Mouse (Mus musculus) hindbrain, postnatal 0 days (tissue): ENCODE measurements at regions not wholly inside any gene's neighbourhood (a gene's known extent, or its start where the extent isn't known, plus 50 kb on each side); places are given as distances from the start of the nearest gene placed in this dataset.
"Not testable (repeated sequence)": the region's sequence is repeated elsewhere in the genome, so short reads cannot be mapped to it uniquely, and the experiment has no call there.

Experiments
- ATAC-seq: fragments of 200-750 bp; cut with Nextera tagmentation; 2 replicates; pipeline ENCODE4 v1.8.0; 2017; ENCODE audit warnings: mild to moderate bottlenecking, moderate TSS enrichment, moderate library complexity
- DNase-seq: peaks from one replicate; pipeline ENCODE4 v3.0.0-alpha.2; 2015; ENCODE audit warnings: low spot score
- H3K27ac ChIP-seq: fragments of 300-500 bp; sonication (generic); 2 replicates; pipeline ENCODE4 v1.5.1; 2014; ENCODE audit warnings: mild to moderate bottlenecking
- H3K27me3 ChIP-seq: fragments of 300-500 bp; sonication (generic); 2 replicates; pipeline ENCODE4 v1.6.1; 2014; ENCODE audit warnings: low read length, mixed read lengths; ENCODE audit not compliant: insufficient read depth
- H3K36me3 ChIP-seq: fragments of 300-500 bp; sonication (generic); 2 replicates; pipeline ENCODE4 v1.6.1; 2014; ENCODE audit warnings: low read length, mixed read lengths; ENCODE audit not compliant: insufficient read depth
- H3K4me1 ChIP-seq: fragments of 300-500 bp; sonication (generic); 2 replicates; pipeline ENCODE4 v1.6.1; 2014; ENCODE audit warnings: antibody characterized with exemption, low read length, mixed read lengths; ENCODE audit not compliant: insufficient read depth
- H3K4me2 ChIP-seq: fragments of 300-500 bp; sonication (generic); 2 replicates; pipeline ENCODE4 v1.6.1; 2014; ENCODE audit warnings: low read depth, mild to moderate bottlenecking, low read length, moderate library complexity, mixed read lengths
- H3K4me3 ChIP-seq: fragments of 300-500 bp; sonication (generic); 2 replicates; pipeline ENCODE4 v1.5.1; 2014; ENCODE audit warnings: low read length
- H3K9ac ChIP-seq: fragments of 300-500 bp; sonication (generic); replicated peaks from 2 replicates; pipeline ENCODE4 v1.6.1; 2014; ENCODE audit warnings: mild to moderate bottlenecking, low read length, moderate library complexity, mixed read lengths
- H3K9me3 ChIP-seq: fragments of 300-500 bp; sonication (generic); 2 replicates; pipeline ENCODE4 v1.6.1; 2016; ENCODE audit warnings: low read length, mixed read lengths
- CTCF ChIP-seq: IDR thresholded peaks from 2 replicates; pipeline ENCODE4 v1.5.1; 2016; ENCODE audit warnings: antibody characterized with exemption, control low read depth, low read depth
- WGBS: fragments of 180-500 bp; shearing (Covaris S2); extraction: QIAGEN DNeasy Blood & Tissue Kit; methylation state at CpG from one replicate; pipeline ENCODE4 v1.1.7; 2014; 5-methylcytosine and 5-hydroxymethylcytosine counted together

DNA sequence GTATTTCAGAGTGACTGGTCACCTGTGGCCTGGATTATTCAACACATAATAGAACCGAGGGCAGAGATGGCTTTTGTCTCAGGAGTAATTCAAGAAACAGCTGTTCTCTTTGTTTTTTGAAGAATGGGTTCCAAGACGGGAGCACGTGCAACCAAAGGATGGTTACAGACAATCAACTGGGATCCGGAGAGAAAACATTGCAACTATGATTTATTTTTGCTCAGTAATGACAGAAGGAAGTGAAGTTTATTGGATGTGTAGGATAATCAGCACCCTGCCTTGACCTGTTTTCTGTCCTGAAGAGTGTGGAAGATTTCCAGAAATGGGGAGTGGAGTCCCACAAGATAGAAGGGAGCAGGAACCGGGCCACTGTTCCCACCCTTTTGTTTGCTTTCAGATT lies 70.8 kb downstream of the Dusp6 start:
- no peak overlapping the region for H3K4me3 ChIP-seq
- no peak for ATAC-seq
- no peak overlapping the region for H3K9ac ChIP-seq
- no peaks in the 10 kb centered on the region for H3K9me3 ChIP-seq
- H3K4me2 ChIP-seq: no peak overlapping the region
- DNase-seq: no peak
- no peak overlapping the region for H3K27ac ChIP-seq
- H3K27me3 ChIP-seq: no peaks in the 10 kb centered on the region
- TF ChIP-seq CTCF: no peak
- H3K36me3 ChIP-seq: no peaks in the 10 kb centered on the region
- H3K4me1 ChIP-seq: no peaks in the 10 kb centered on the region; the same call in 1 of the 2 replicates
- WGBS: 40% methylated on average over 5 of the region's 5 CpGs

- WGBS: 73% methylated on average over 4 of the region's 4 CpGs
- H3K27me3 ChIP-seq: no peaks in the 10 kb centered on the region
- no peaks in the 10 kb centered on the region for H3K9me3 ChIP-seq
- no peak overlapping the region for H3K4me3 ChIP-seq
- no peak for ATAC-seq
- no peak overlapping the region for H3K27ac ChIP-seq
- TF ChIP-seq CTCF: no peak
- no peak overlapping the region for H3K9ac ChIP-seq
- no peaks in the 10 kb centered on the region for H3K36me3 ChIP-seq
- DNase-seq: no peak
- H3K4me1 ChIP-seq: no peaks in the 10 kb centered on the region
- H3K4me2 ChIP-seq: no peak overlapping the region
These were observed 73.1 kb downstream of the Dusp6 start for GRCm38 (mm10) chr10:99336091-99336490.

GRCm38 (mm10) chr10:99338790-99339189 lies 75.8 kb downstream of the Dusp6 start:
- H3K27ac ChIP-seq, H3K4me2 ChIP-seq, H3K9ac ChIP-seq, H3K27me3 ChIP-seq, H3K4me1 ChIP-seq, H3K9me3 ChIP-seq, H3K36me3 ChIP-seq, DNase-seq, H3K4me3 ChIP-seq, ATAC-seq: not testable (repeated sequence)
- 94% methylated on average over 8 of the region's 11 CpGs for WGBS

DNA sequence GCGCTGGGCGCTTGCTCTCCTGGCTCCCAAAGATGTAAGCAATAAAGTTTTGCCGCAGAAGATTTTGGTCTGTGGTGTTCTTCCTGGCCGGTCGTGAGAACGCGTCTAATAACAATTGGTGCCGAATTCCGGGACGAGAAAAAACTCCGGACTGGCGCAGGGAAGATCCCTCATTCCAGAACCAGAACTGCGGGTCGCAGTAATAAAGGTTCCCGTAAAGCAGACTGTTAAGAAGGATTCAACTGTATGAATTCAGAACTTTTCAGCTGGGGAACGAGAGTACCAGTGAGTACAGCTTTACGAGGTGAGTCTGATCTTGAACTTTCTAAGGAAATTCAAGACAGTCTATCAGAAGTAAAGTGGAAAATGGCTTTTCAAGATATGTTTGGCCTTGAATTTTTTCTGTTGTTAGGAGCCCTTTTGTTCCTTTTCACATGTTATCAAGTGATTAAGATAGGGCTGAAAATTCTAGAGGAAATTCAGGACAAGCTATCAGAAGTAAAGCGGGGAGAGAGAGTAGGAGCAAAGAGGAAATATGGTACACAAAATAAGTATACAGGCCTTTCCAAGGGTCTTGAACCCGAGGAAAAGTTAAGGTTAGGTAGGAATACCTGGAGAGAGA lies 76.4 kb downstream of the Dusp6 start:
- H3K9ac ChIP-seq, ATAC-seq, H3K9me3 ChIP-seq, DNase-seq, H3K4me2 ChIP-seq, H3K4me3 ChIP-seq, H3K36me3 ChIP-seq, H3K27ac ChIP-seq, H3K27me3 ChIP-seq, H3K4me1 ChIP-seq: not testable (repeated sequence)
- WGBS: 96% methylated on average over 8 of the region's 19 CpGs

GRCm38 (mm10) chr10:99340057-99340456 lies 77.0 kb downstream of the Dusp6 start:
- WGBS: no CpG with 5 or more reads among the region's 25 CpGs
- H3K36me3 ChIP-seq, H3K27me3 ChIP-seq, ATAC-seq, H3K4me1 ChIP-seq, DNase-seq, H3K9ac ChIP-seq, H3K9me3 ChIP-seq, H3K4me2 ChIP-seq, H3K4me3 ChIP-seq, H3K27ac ChIP-seq: not testable (repeated sequence)

- Histone ChIP-seq H3K9ac (no peak overlapping the region), H3K36me3 (no peaks in the 10 kb centered on the region), H3K9me3 (no peaks in the 10 kb centered on the region), H3K27me3 (no peaks in the 10 kb centered on the region), H3K4me2 (no peak overlapping the region), H3K4me1 (no peaks in the 10 kb centered on the region), H3K27ac (no peak overlapping the region), H3K4me3 (no peak overlapping the region)
- ATAC-seq (no peak), DNase-seq (peak; percentile 6)
- TF ChIP-seq CTCF: no peak
- 57% methylated on average over 3 of the region's 3 CpGs for whole genome bisulfite sequencing
These were observed 86.2 kb downstream of the Dusp6 start for GRCm38 (mm10) chr10:99349125-99349716.

GRCm38 (mm10) chr10:99353541-99354292 lies 90.7 kb downstream of the Dusp6 start:
- H3K27me3 ChIP-seq: no peaks in the 10 kb centered on the region
- H3K4me3 ChIP-seq: no peak overlapping the region
- DNase-seq (no peak), ATAC-seq (no peak)
- no peak overlapping the region for H3K9ac ChIP-seq
- TF ChIP-seq CTCF: no peak
- no peaks in the 10 kb centered on the region for H3K4me1 ChIP-seq
- WGBS: 50% methylated on average over 18 of the region's 18 CpGs
- peak overlapping the region; percentile 28; the same call in 1 of the 2 replicates for H3K4me2 ChIP-seq
- no peak overlapping the region for H3K27ac ChIP-seq
- H3K9me3 ChIP-seq: no peaks in the 10 kb centered on the region
- H3K36me3 ChIP-seq: no peaks in the 10 kb centered on the region
